Mouse (Mus musculus): Measurements from ENCODE around the gene BC028528. TPM values are rescaled to one million over a fixed set of nuclear protein-coding genes. Genes with fewer than 3 reads are reported as not detected.

The BC028528 gene
- total and polyA plus RNA-seq, 3 experiments = 3.9 to 7.5 TPM; not detected in 1

GRCm38 (mm10) chr3:95856115-95856514 is 35.7 kb downstream of the BC028528 start:
- Histone ChIP-seq H3K4me3 (ENCODE audit: low read depth, low read length) (peak overlapping the region; percentile 91), H3K36me3 (replicated peaks) (peaks cover 32% of the 10 kb centered on the region), H3K27me3 (ENCODE audit: insufficient read depth, low read length) (no peaks in the 10 kb centered on the region), H3K9me3 (replicated peaks) (no peaks in the 10 kb centered on the region), H3K4me1 (ENCODE audit: insufficient read depth, low read depth, low read length) (peaks cover 35% of the 10 kb centered on the region)
- no peak for DNase-seq (ENCODE audit: low spot score)
- no peak for ATAC-seq (ENCODE audit: extremely low read depth, insufficient number of reproducible peaks, low FRiP score, poor library complexity, severe bottlenecking)
- TF ChIP-seq TAL1 (conservative IDR thresholded peaks at IDR 0.05; ENCODE audit: low read depth, low read length) = no peak
- no peak for TF ChIP-seq GATA1 (IDR thresholded peaks at IDR 0.05; ENCODE audit: borderline replicate concordance, low read length)
- TF ChIP-seq CTCF (IDR thresholded peaks at IDR 0.05; ENCODE audit: low read depth, low read length) = no peak
- no peak; the same call in 1 of the 2 replicates for TF ChIP-seq POLR2AphosphoS5 (IDR thresholded peaks at IDR 0.05; ENCODE audit: insufficient replicate concordance, low read depth, low read length)
- TF ChIP-seq GATA2 (IDR thresholded peaks at IDR 0.05; ENCODE audit: borderline replicate concordance, low read depth, low read length) = no peak

GRCm38 (mm10) chr3:95855502-95856089 is 36.2 kb downstream of the BC028528 start, which contains the start of gene Prpf3:
Gene Prpf3 (minus strand): TSS chr3:95855885.
- Histone ChIP-seq H3K9me3 (replicated peaks) (no peaks in the 10 kb centered on the region), H3K27me3 (ENCODE audit: insufficient read depth, low read length) (no peaks in the 10 kb centered on the region), H3K36me3 (replicated peaks) (peaks cover 35% of the 10 kb centered on the region), H3K4me3 (ENCODE audit: low read depth, low read length) (peak within 1 kb of the TSS; percentile 91), H3K4me1 (ENCODE audit: insufficient read depth, low read depth, low read length) (peaks cover 39% of the 10 kb centered on the region)
- ATAC-seq (ENCODE audit: extremely low read depth, insufficient number of reproducible peaks, low FRiP score, poor library complexity, severe bottlenecking) = peak; percentile 89
- DNase-seq (ENCODE audit: low spot score) = peak; percentile 85
- TF ChIP-seq GATA1 (IDR thresholded peaks at IDR 0.05; ENCODE audit: borderline replicate concordance, low read length) = no peak
- TF ChIP-seq CTCF (IDR thresholded peaks at IDR 0.05; ENCODE audit: low read depth, low read length) = no peak
- no peak for TF ChIP-seq TAL1 (conservative IDR thresholded peaks at IDR 0.05; ENCODE audit: low read depth, low read length)
- no peak for TF ChIP-seq POLR2AphosphoS5 (IDR thresholded peaks at IDR 0.05; ENCODE audit: insufficient replicate concordance, low read depth, low read length)
- no peak for TF ChIP-seq GATA2 (IDR thresholded peaks at IDR 0.05; ENCODE audit: borderline replicate concordance, low read depth, low read length)

GRCm38 (mm10) chr3:95851317-95851716 is 40.5 kb downstream of the BC028528 start:
- H3K36me3 ChIP-seq (replicated peaks) = peaks cover 72% of the 10 kb centered on the region
- no peaks in the 10 kb centered on the region for H3K9me3 ChIP-seq (replicated peaks)
- no peak for DNase-seq (ENCODE audit: low spot score)
- TF ChIP-seq TAL1 (conservative IDR thresholded peaks at IDR 0.05; ENCODE audit: low read depth, low read length) (peak; percentile 36; the same call in 1 of the 2 replicates), CTCF (IDR thresholded peaks at IDR 0.05; ENCODE audit: low read depth, low read length) (no peak)
- ATAC-seq (ENCODE audit: extremely low read depth, insufficient number of reproducible peaks, low FRiP score, poor library complexity, severe bottlenecking) = no peak
- no peak overlapping the region; the same call in 1 of the 2 replicates for H3K4me3 ChIP-seq (ENCODE audit: low read depth, low read length)
- peaks cover 39% of the 10 kb centered on the region for H3K4me1 ChIP-seq (ENCODE audit: insufficient read depth, low read depth, low read length)
- H3K27me3 ChIP-seq (ENCODE audit: insufficient read depth, low read length) = no peaks in the 10 kb centered on the region

GRCm38 (mm10) chr3:95850611-95851010 is 41.2 kb downstream of the BC028528 start:
- DNase-seq (ENCODE audit: low spot score) (no peak), ATAC-seq (ENCODE audit: extremely low read depth, insufficient number of reproducible peaks, low FRiP score, poor library complexity, severe bottlenecking) (no peak)
- H3K27me3 ChIP-seq (ENCODE audit: insufficient read depth, low read length) = no peaks in the 10 kb centered on the region
- peaks cover 36% of the 10 kb centered on the region for H3K4me1 ChIP-seq (ENCODE audit: insufficient read depth, low read depth, low read length)
- no peaks in the 10 kb centered on the region for H3K9me3 ChIP-seq (replicated peaks)
- H3K36me3 ChIP-seq (replicated peaks) = peaks cover 79% of the 10 kb centered on the region
- TF ChIP-seq GATA1 (IDR thresholded peaks at IDR 0.05; ENCODE audit: borderline replicate concordance, low read length) = no peak
- no peak for TF ChIP-seq TAL1 (conservative IDR thresholded peaks at IDR 0.05; ENCODE audit: low read depth, low read length)
- TF ChIP-seq GATA2 (IDR thresholded peaks at IDR 0.05; ENCODE audit: borderline replicate concordance, low read depth, low read length) = no peak
- no peak for TF ChIP-seq POLR2AphosphoS5 (IDR thresholded peaks at IDR 0.05; ENCODE audit: insufficient replicate concordance, low read depth, low read length)
- no peak for TF ChIP-seq CTCF (IDR thresholded peaks at IDR 0.05; ENCODE audit: low read depth, low read length)
- no peak overlapping the region for H3K4me3 ChIP-seq (ENCODE audit: low read depth, low read length)

GRCm38 (mm10) chr3:95842503-95843214 is 49.1 kb downstream of the BC028528 start:
- TF ChIP-seq CTCF (IDR thresholded peaks at IDR 0.05; ENCODE audit: low read depth, low read length) (no peak), TAL1 (conservative IDR thresholded peaks at IDR 0.05; ENCODE audit: low read depth, low read length) (no peak), GATA1 (IDR thresholded peaks at IDR 0.05; ENCODE audit: borderline replicate concordance, low read length) (no peak), POLR2AphosphoS5 (IDR thresholded peaks at IDR 0.05; ENCODE audit: insufficient replicate concordance, low read depth, low read length) (no peak)
- no peaks in the 10 kb centered on the region for H3K27me3 ChIP-seq (ENCODE audit: insufficient read depth, low read length)
- H3K36me3 ChIP-seq (replicated peaks) = peaks cover 89% of the 10 kb centered on the region
- H3K9me3 ChIP-seq (replicated peaks) = no peaks in the 10 kb centered on the region
- H3K4me3 ChIP-seq (ENCODE audit: low read depth, low read length) = no peak overlapping the region
- no peak for DNase-seq (ENCODE audit: low spot score)
- H3K4me1 ChIP-seq (ENCODE audit: insufficient read depth, low read depth, low read length) = peaks cover 34% of the 10 kb centered on the region
- ATAC-seq (ENCODE audit: extremely low read depth, insufficient number of reproducible peaks, low FRiP score, poor library complexity, severe bottlenecking) = no peak

GRCm38 (mm10) chr3:95839250-95839649 is 52.6 kb downstream of the BC028528 start:
- DNase-seq (ENCODE audit: low spot score) (peak; percentile 40), ATAC-seq (ENCODE audit: extremely low read depth, insufficient number of reproducible peaks, low FRiP score, poor library complexity, severe bottlenecking) (peak; percentile 81)
- Histone ChIP-seq H3K27me3 (ENCODE audit: insufficient read depth, low read length) (no peaks in the 10 kb centered on the region), H3K4me3 (ENCODE audit: low read depth, low read length) (no peak overlapping the region), H3K4me1 (ENCODE audit: insufficient read depth, low read depth, low read length) (peaks cover 36% of the 10 kb centered on the region), H3K36me3 (replicated peaks) (peaks cover 85% of the 10 kb centered on the region), H3K9me3 (replicated peaks) (no peaks in the 10 kb centered on the region)
- TF ChIP-seq POLR2AphosphoS5 (IDR thresholded peaks at IDR 0.05; ENCODE audit: insufficient replicate concordance, low read depth, low read length) (no peak), TAL1 (conservative IDR thresholded peaks at IDR 0.05; ENCODE audit: low read depth, low read length) (peak; percentile 67)

Other genes starting within 250 kb of the BC028528 start
- 296 and 335 TPM in 2 replicates for gene Mcl1, start 233.2 kb downstream of the BC028528 start, total RNA-seq (2014; fragmentation: Nextera tagmentation)
- gene Mcl1, start 233.2 kb downstream of the BC028528 start, total RNA-seq (2017) = 263 and 280 TPM in 2 replicates
- gene Mcl1, start 233.2 kb downstream of the BC028528 start, polyA plus RNA-seq (2012) = 264 and 420 TPM in 2 replicates
- gene Adamtsl4, start 204.1 kb downstream of the BC028528 start, total RNA-seq (2014; fragmentation: Nextera tagmentation) = not detected in 2 replicates
- 0.06 and 0.11 TPM in 2 replicates for gene Adamtsl4, start 204.1 kb downstream of the BC028528 start, total RNA-seq (2017)
- gene Adamtsl4, start 204.1 kb downstream of the BC028528 start, polyA plus RNA-seq (2012) = 0.01 TPM in 1 of 2 replicates, not detected in the other
- 3.6 and 7.4 TPM in 2 replicates for gene Ecm1, start 152.4 kb downstream of the BC028528 start, total RNA-seq (2014; fragmentation: Nextera tagmentation)
- 2.4 and 4.0 TPM in 2 replicates for gene Ecm1, start 152.4 kb downstream of the BC028528 start, total RNA-seq (2017)
- 19.5 and 20.5 TPM in 2 replicates for gene Ecm1, start 152.4 kb downstream of the BC028528 start, polyA plus RNA-seq (2012)
- 47.2 and 69.0 TPM in 2 replicates for gene Tars2, start 131.8 kb downstream of the BC028528 start, total RNA-seq (2014; fragmentation: Nextera tagmentation)
- gene Tars2, start 131.8 kb downstream of the BC028528 start, total RNA-seq (2017) = 52.3 and 56.6 TPM in 2 replicates
- gene Tars2, start 131.8 kb downstream of the BC028528 start, polyA plus RNA-seq (2012) = 38.3 and 69.7 TPM in 2 replicates
- gene Rprd2, start 73.1 kb downstream of the BC028528 start, total RNA-seq (2014; fragmentation: Nextera tagmentation) = 116 and 144 TPM in 2 replicates
- gene Rprd2, start 73.1 kb downstream of the BC028528 start, total RNA-seq (2017) = 18.6 and 28.0 TPM in 2 replicates
- gene Rprd2, start 73.1 kb downstream of the BC028528 start, polyA plus RNA-seq (2012) = 6.9 and 9.1 TPM in 2 replicates
- 77.2 and 88.7 TPM in 2 replicates for gene Prpf3, start 36.1 kb downstream of the BC028528 start, total RNA-seq (2014; fragmentation: Nextera tagmentation)
- gene Prpf3, start 36.1 kb downstream of the BC028528 start, total RNA-seq (2017) = 50.0 and 68.3 TPM in 2 replicates
- 13.9 and 17.5 TPM in 2 replicates for gene Prpf3, start 36.1 kb downstream of the BC028528 start, polyA plus RNA-seq (2012)
- 40.2 and 41.8 TPM in 2 replicates for gene Mrps21, start 20.5 kb downstream of the BC028528 start, total RNA-seq (2014; fragmentation: Nextera tagmentation)
- 624 and 639 TPM in 2 replicates for gene Mrps21, start 20.5 kb downstream of the BC028528 start, total RNA-seq (2017)
- 43.8 and 190 TPM in 2 replicates for gene Mrps21, start 20.5 kb downstream of the BC028528 start, polyA plus RNA-seq (2012)
- not detected in 2 replicates for gene Ciart, start 9.8 kb downstream of the BC028528 start, total RNA-seq (2014; fragmentation: Nextera tagmentation)
- gene Ciart, start 9.8 kb downstream of the BC028528 start, total RNA-seq (2017) = 1.3 TPM in 2 replicates
- gene Ciart, start 9.8 kb downstream of the BC028528 start, polyA plus RNA-seq (2012) = 0.07 and 0.31 TPM in 2 replicates
- gene Aph1a, start 2.0 kb upstream of the BC028528 start, total RNA-seq (2014; fragmentation: Nextera tagmentation) = 27.5 and 35.0 TPM in 2 replicates
- gene Aph1a, start 2.0 kb upstream of the BC028528 start, total RNA-seq (2017) = 26.5 and 27.5 TPM in 2 replicates
- 90.6 and 102 TPM in 2 replicates for gene Aph1a, start 2.0 kb upstream of the BC028528 start, polyA plus RNA-seq (2012)
- gene Car14, start 12.7 kb upstream of the BC028528 start, total RNA-seq (2014; fragmentation: Nextera tagmentation) = not detected in 2 replicates
- gene Car14, start 12.7 kb upstream of the BC028528 start, total RNA-seq (2017) = 0.11 TPM in 1 of 2 replicates, not detected in the other
- not detected in 2 replicates for gene Car14, start 12.7 kb upstream of the BC028528 start, polyA plus RNA-seq (2012)
- 94.7 and 114 TPM in 2 replicates for gene Anp32e, start 37.2 kb upstream of the BC028528 start, total RNA-seq (2014; fragmentation: Nextera tagmentation)
- 91.8 and 180 TPM in 2 replicates for gene Anp32e, start 37.2 kb upstream of the BC028528 start, total RNA-seq (2017)
- 210 and 405 TPM in 2 replicates for gene Anp32e, start 37.2 kb upstream of the BC028528 start, polyA plus RNA-seq (2012)
- gene Plekho1, start 104.0 kb upstream of the BC028528 start, total RNA-seq (2014; fragmentation: Nextera tagmentation) = 9.7 and 23.3 TPM in 2 replicates
- gene Plekho1, start 104.0 kb upstream of the BC028528 start, total RNA-seq (2017) = 4.2 and 5.7 TPM in 2 replicates
- gene Plekho1, start 104.0 kb upstream of the BC028528 start, polyA plus RNA-seq (2012) = 10.9 and 14.1 TPM in 2 replicates
- 19.8 and 28.7 TPM in 2 replicates for gene Vps45, start 166.5 kb upstream of the BC028528 start, total RNA-seq (2014; fragmentation: Nextera tagmentation)
- gene Vps45, start 166.5 kb upstream of the BC028528 start, total RNA-seq (2017) = 16.1 and 21.4 TPM in 2 replicates
- 6.1 and 6.7 TPM in 2 replicates for gene Vps45, start 166.5 kb upstream of the BC028528 start, polyA plus RNA-seq (2012)
- gene Otud7b, start 212.5 kb upstream of the BC028528 start, total RNA-seq (2014; fragmentation: Nextera tagmentation) = 10.1 and 17.4 TPM in 2 replicates
- gene Otud7b, start 212.5 kb upstream of the BC028528 start, total RNA-seq (2017) = 21.7 and 22.1 TPM in 2 replicates
- 11.3 and 11.8 TPM in 2 replicates for gene Otud7b, start 212.5 kb upstream of the BC028528 start, polyA plus RNA-seq (2012)